Mouse (Mus musculus) effector memory CD4-positive, alpha-beta T cell, adult 5 months (primary cell): Measurements from ENCODE around the gene Nuak2. TPM values are rescaled to one million over a fixed set of nuclear protein-coding genes. Genes with fewer than 3 reads are reported as not detected.

ENCODE experiments used
- polyA plus RNA-seq: library from polyadenylated mRNA; unstranded; fragments of 100-300 nt; shearing (Covaris generic); gene quantifications from one replicate; pipeline ENCODE4 v1.2.1, GENCODE M21; 2017

Nuak2 gene
- polyA plus RNA-seq: 1.4 TPM

GRCm38 (mm10) chr1:132315889-132316624 lies at the start of gene Nuak2:
Gene Nuak2 (plus strand): TSS chr1:132316126.

GRCm38 (mm10) chr1:132298425-132298800 lies 17.5 kb upstream of the Nuak2 start, which contains the start of gene Klhdc8a:
Gene Klhdc8a (plus strand): TSS chr1:132298626.

Other genes starting within 250 kb of the Nuak2 start
- gene Mfsd4a, start 248.1 kb upstream of the Nuak2 start, polyA plus RNA-seq: 71.5 TPM
- not detected for gene Cdk18, start 176.4 kb upstream of the Nuak2 start, polyA plus RNA-seq
- gene Lemd1, start 124.7 kb upstream of the Nuak2 start, polyA plus RNA-seq: not detected
- not detected for gene AC124108.1, start 124.7 kb upstream of the Nuak2 start, polyA plus RNA-seq
- gene Gm10188, start 86.4 kb upstream of the Nuak2 start, polyA plus RNA-seq: not detected
- gene Klhdc8a, start 17.5 kb upstream of the Nuak2 start, polyA plus RNA-seq: not detected
- gene Tmcc2, start 75.2 kb downstream of the Nuak2 start, polyA plus RNA-seq: not detected
- 8.9 TPM for gene Dstyk, start 101.4 kb downstream of the Nuak2 start, polyA plus RNA-seq
- gene Rbbp5, start 161.2 kb downstream of the Nuak2 start, polyA plus RNA-seq: 36.6 TPM
- 4.8 TPM for gene Tmem81, start 190.1 kb downstream of the Nuak2 start, polyA plus RNA-seq
- not detected for gene Cntn2, start 227.1 kb downstream of the Nuak2 start, polyA plus RNA-seq